Mouse (Mus musculus) lung, adult 2 months (tissue): Measurements from ENCODE around the gene Pdzd7.

Experiments
- CTCF ChIP-seq: fragments of 200-500 bp; IDR thresholded peaks from 2 replicates; pipeline ENCODE4 v1.5.1; 2011; ENCODE audit warnings: mild to moderate bottlenecking, low read length, control low read depth; ENCODE audit not compliant: insufficient read depth
- POLR2A ChIP-seq: fragments of 200-500 bp; IDR thresholded peaks from 2 replicates; pipeline ENCODE4 v1.6.1; 2011; ENCODE audit warnings: low read depth, mild to moderate bottlenecking, control low read depth, low read length, borderline replicate concordance; ENCODE audit errors: extremely low read depth

DNA sequence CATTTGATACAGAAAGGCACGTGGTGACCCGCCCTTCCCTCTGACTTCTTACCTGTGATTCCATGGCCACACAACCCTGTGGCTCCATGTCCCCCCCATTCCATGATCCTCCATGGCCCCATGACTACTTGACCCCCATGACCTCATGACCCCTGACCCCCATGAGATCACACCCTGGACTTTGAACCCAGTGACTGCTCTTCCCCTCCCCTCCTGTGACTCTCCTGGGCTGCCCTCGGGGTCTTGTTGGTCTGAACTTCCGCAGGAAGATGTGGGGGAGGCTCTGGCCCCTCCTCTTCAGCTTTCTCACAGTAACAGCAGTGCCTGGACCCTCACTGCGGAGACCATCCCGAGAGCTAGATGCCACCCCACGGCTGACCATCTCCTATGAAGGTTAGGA, 53.3 kb downstream of the Pdzd7 start:
- no peak for TF ChIP-seq CTCF
- TF ChIP-seq POLR2A: no peak
